Mouse (Mus musculus) inflammation-experienced regulatory T-cells, adult 6 months (primary cell): ENCODE data around the gene Gm21974. TPM values are rescaled to one million over a fixed set of nuclear protein-coding genes. Genes with fewer than 3 reads are reported as not detected.
"Not testable (repeated sequence)": the region's sequence is repeated elsewhere in the genome, so short reads cannot be mapped to it uniquely, and the experiment has no call there.

Source experiments
- ATAC-seq: one replicate; pipeline ENCODE4 v1.8.0; 2017
- polyA plus RNA-seq, 3 experiments: library from polyadenylated mRNA; unstranded; fragments of 100-300 nt; shearing (Covaris generic); gene quantifications; one replicate each; pipeline ENCODE4 v1.2.1; 2017

Gm21974 gene
- polyA plus RNA-seq, 3 experiments from 2014 or later, result not detected

DNA sequence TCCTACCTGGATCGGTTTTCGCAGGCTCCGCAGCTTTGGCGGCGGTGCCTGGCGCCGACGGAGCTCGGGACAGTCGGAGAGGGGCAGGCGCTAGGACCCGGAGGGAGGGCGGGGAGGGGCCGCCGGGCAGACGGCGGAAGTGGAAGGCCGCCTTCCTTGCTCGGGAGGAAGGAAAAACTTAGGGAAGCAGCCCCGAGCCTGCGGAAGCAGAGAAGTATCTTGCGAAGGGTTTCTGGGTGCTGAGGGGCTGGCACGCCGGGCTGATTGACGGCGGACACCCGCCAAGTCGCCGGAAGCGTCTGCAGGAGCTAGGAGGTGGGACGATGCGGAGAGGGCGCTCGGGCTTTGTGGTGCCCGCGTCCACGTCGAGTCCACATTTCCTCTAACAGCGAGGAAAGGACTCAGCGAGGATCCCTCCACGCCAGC, 19.2 kb downstream of the Gm21974 start, which contains the start of gene Zfp646:
Zfp646 (plus strand) TSS at position 181 of the 426 bp plus-strand sequence.
- ATAC-seq, result peak; percentile 44

DNA sequence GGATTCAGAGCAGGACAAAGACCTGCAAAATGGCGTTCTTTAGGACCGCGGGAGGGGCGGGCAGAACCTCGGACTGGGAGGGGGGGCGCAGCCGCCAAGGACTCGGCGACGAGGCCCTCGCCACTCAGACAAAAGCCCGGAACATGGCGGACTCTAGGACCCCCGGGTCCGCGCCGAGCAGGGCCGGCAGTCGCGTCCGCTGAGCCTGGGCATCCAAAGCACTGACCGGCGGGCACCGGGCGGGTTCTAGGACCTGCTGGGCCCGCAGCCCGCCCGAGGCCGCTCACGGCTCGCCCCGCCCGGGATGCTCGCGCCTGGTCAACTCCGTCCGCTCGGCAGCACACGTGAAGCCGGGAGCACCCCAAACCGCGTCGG, 19.6 kb downstream of the Gm21974 start:
- ATAC-seq, result peak; percentile 67

DNA sequence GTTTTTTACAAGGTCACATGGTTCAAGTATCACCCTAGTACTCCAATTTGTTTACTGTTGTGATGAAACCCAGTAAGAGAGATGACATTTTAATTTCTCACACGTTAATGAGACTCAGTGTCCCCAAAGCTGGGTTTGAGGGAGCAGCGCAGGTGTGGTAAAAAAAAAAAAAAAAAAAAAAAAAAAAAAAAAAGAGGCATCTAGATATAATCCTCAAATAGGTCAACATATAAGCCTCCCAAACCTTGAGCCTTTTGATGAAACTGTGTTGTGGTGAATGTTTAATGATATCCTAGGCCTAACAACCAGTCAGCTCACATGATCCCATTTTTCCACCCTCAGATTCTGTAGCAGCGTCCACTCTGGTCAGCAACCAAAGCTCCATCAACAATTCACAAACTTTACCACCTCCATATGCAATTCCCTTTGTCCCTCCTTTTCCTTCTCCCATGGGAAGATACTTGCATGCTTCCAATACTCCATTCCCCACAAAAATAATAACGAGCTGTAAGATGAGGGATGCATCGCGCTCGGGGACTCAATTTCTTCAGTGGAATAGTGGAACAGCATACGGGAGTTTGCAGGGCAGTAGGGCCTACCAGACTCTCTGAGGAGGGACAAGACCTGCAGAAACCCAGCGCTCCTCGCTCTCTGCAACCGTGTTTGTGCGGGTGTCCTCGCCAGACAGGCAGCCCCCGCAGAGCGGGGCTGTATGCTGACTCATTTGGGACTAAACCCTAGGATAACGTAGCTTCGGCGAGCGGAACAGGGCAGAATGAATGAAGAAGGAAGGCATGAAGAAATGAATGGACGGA, 20.2 kb downstream of the Gm21974 start:
- ATAC-seq, result peak; percentile 26

GRCm38 (mm10) chr7:127870136-127870821, 25.0 kb downstream of the Gm21974 start:
- no peak for ATAC-seq

DNA sequence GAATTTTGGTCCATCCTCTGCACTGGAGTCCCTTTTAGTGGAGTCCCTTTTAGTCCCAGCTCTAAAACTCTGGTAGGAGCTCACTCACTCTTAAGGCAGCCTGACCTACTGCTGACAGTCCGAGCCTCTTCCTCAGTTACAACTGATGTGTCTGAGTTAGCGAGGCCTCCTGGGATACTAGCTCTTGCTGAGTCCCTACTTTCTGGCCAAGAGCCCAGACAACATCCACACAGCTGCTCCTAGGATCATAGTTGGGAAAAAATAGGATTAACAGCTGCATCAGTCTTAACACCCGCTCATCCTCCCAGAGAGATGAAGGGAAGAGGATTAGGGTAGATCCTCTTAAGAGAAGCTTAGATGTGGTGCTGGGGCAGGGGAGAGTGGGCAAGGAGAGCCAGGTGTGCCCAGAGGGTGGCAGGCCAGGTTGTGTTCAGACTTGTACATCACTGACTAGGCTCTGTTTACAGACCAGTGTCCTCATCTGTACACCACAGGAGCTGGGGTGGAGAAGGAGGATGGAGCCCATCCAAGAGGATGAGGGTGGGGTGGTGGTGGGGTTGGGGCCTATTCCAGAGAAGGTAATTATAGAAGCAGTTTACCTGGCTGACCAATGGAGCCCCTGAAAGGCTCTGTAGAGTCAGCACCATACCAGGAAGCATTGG, 26.0 kb downstream of the Gm21974 start:
- ATAC-seq, result no peak

DNA sequence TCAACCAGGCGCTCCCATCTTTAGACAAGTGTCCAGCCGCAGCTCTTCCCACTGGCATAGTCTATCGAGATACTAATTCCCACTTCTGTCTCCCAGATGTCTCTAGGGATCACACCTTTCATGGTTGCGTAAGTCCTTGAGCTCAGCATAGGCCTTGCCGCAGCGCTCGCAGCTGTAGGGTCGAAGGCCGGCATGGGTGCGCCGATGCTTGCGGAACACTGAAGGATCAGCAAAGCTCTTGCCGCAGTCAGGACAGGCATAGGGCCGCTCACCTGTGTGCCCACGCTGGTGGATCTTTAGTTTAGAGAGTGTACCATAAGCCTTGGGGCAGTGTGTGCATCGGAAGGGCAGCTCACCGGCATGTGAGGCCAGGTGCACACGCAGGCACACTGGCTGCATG, 27.6 kb downstream of the Gm21974 start:
- no peak for ATAC-seq

- ATAC-seq, result no peak
Observed at GRCm38 (mm10) chr7:127866434-127866833, 28.8 kb downstream of the Gm21974 start.

DNA sequence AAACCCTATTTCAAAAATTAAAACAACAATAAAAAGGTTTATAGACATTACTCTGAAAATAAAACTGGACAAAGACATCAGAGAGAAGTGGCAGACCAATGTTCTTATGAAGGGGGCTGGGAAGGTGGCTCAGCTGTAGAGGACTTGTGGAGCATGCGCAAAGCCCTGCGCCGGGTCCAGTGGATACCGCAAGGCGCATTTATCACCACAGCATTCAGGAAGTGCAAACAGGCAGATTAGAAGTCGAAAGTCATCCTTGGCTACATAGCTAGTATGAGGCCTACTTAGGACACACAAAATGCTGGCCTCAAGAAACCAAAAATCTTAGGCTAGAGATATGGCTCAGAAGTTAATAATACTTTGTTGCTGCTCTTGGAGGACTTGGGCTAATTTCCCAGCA, 37.0 kb downstream of the Gm21974 start:
- no peak for ATAC-seq

GRCm38 (mm10) chr7:127850906-127851305, 44.3 kb downstream of the Gm21974 start:
- ATAC-seq, result no peak

DNA sequence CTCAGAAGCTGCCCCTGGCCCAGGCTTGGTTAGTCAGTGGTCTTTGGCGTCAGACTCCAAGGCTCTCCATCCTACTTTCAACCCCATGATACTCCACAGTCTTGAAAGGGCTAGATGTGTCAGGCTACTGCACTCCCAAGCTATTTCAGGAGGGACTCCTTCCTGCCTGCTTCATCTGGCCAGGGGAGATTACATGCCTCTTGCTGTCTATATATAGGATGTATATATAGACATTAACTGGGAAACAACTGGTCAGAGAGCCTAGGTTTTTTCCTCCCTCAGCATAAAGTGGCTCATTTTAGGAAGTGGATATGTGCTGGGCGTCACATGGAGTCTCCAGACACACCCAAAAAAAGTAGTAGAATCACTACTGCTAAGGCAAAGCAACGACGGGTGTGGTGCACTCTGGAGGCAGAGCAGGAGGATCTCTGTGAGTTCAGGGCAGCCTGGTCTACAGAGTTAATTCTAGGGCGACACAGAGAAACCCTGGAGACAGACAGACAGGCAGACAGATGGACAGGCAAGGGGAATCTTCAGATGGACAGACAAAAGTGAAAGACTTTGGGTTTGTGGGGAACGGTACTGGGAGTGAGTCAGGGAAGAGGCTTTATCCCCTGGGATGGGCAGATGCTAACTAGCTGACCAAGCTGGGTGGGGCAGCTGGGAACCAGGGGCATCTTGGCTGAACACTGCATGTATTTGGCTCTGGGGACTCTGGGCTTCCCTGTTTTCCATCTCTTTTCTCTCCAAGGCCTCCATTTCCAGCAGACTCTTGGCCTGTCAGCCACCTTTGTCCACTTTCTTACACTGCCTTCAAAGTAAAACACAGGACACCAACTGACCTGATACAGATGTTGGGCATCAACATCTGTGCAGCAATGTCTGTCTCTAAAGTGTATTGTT, 45.0 kb downstream of the Gm21974 start:
- no peak for ATAC-seq

- peak; percentile 63 for ATAC-seq
Observed at GRCm38 (mm10) chr7:127842001-127842718, 53.1 kb downstream of the Gm21974 start.

- peak; percentile 83 for ATAC-seq
Observed at GRCm38 (mm10) chr7:127841340-127842000, 53.8 kb downstream of the Gm21974 start.

DNA sequence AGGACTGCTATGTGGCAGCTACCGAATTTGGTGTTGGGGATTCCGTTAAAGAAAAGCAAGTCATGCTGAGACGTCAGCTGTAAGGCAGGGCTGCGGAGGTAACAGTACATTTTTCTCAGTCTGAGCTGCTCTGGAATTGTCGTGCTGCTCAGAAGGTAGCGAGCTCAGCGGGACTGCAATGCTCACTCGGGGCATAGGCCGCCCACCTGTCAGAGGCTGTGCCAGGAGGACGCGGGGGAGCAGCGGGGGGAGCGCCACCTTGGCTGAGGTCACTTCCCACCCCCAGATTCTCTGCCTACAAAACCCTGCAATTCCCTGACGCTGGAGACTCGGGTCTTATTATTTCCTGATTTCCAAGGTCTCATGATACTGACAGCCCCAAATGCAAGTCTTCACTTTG, 54.4 kb downstream of the Gm21974 start:
- peak; percentile 18 for ATAC-seq

DNA sequence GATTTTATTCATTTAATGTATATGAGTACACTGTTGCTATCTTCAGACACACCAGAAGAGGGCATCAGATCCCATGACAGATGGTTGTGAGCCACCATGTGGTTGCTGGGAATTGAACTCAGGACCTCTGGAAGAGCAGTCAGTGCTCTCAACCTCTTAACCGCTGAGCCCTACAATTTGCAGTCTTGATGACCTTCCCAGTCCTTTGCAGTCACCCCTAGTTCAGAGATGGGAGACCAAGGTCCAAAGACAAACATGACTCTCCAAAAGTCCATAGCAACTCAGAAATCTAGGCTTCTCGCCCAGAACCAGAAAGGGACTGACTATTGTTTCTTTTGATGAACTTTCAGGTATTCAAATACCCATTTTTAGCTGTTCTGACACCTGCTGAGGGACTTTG, 55.2 kb downstream of the Gm21974 start:
- not testable (repeated sequence) for ATAC-seq

GRCm38 (mm10) chr7:127837878-127838277, 57.4 kb downstream of the Gm21974 start:
- ATAC-seq, result not testable (repeated sequence)

GRCm38 (mm10) chr7:127837473-127837872, 57.8 kb downstream of the Gm21974 start:
- ATAC-seq, result no peak

Other genes with a start within 250 kb of the Gm21974 start
- 10 to 100 TPM in 1 of 3 experiments, 1 to 10 TPM in 2; 3.2 to 10.9 (median 4.9) TPM for gene Bcl7c, start 186.5 kb downstream of the Gm21974 start, polyA plus RNA-seq
- not detected for gene Ctf1, start 182.7 kb downstream of the Gm21974 start, polyA plus RNA-seq
- gene Ctf2, start 163.3 kb downstream of the Gm21974 start, polyA plus RNA-seq, result not detected
- under 1 TPM; 0.31 to 0.87 (median 0.84) TPM for gene Fbxl19, start 150.9 kb downstream of the Gm21974 start, polyA plus RNA-seq
- 10 to 100 TPM; 11.3 to 14.3 (median 14.2) TPM for gene Orai3, start 125.6 kb downstream of the Gm21974 start, polyA plus RNA-seq
- gene Setd1a, start 118.8 kb downstream of the Gm21974 start, polyA plus RNA-seq, result 1 to 10 TPM; 3.9 to 7.9 (median 6.8) TPM
- gene Gm49388, start 109.8 kb downstream of the Gm21974 start, polyA plus RNA-seq, result not detected
- gene Hsd3b7, start 94.8 kb downstream of the Gm21974 start, polyA plus RNA-seq, result 1 to 10 TPM; 3.6 to 5.5 (median 5.2) TPM
- 10 to 100 TPM; 38.1 to 69.3 (median 57.4) TPM for gene Stx4a, start 71.2 kb downstream of the Gm21974 start, polyA plus RNA-seq
- under 1 TPM in 1 of 3 experiments, not detected in 2; 0.09 TPM for gene Stx1b, start 70.9 kb downstream of the Gm21974 start, polyA plus RNA-seq
- 10 to 100 TPM; 17.4 to 29.8 (median 23.1) TPM for gene Zfp646, start 19.2 kb downstream of the Gm21974 start, polyA plus RNA-seq
- gene Zfp668, start 18.6 kb downstream of the Gm21974 start, polyA plus RNA-seq, result 10 to 100 TPM in 2 of 3 experiments, 1 to 10 TPM in 1; 8.6 to 11.1 (median 10.7) TPM
- gene Prss53, start 4.5 kb downstream of the Gm21974 start, polyA plus RNA-seq, result under 1 TPM in 2 of 3 experiments, not detected in 1; 0.54 TPM
- 10 to 100 TPM; 22.2 to 56.5 (median 56.1) TPM for gene Vkorc1, start 163 bp upstream of the Gm21974 start, polyA plus RNA-seq
- 10 to 100 TPM; 64.4 to 75.5 (median 66.0) TPM for gene Bckdk, start 8.6 kb upstream of the Gm21974 start, polyA plus RNA-seq
- 10 to 100 TPM; 18.5 to 41.8 (median 34.5) TPM for gene Kat8, start 17.1 kb upstream of the Gm21974 start, polyA plus RNA-seq
- gene Prss8, start 34.6 kb upstream of the Gm21974 start, polyA plus RNA-seq, result not detected
- gene Prss36, start 51.3 kb upstream of the Gm21974 start, polyA plus RNA-seq, result 1 to 10 TPM; 1.5 to 3.7 (median 3.0) TPM
- gene Fus, start 72.0 kb upstream of the Gm21974 start, polyA plus RNA-seq, result 10 to 100 TPM; 42.5 to 56.3 (median 52.6) TPM
- 100 to 1,000 TPM; 229 to 406 (median 231) TPM for gene Pycard, start 98.4 kb upstream of the Gm21974 start, polyA plus RNA-seq
- gene Trim72, start 108.5 kb upstream of the Gm21974 start, polyA plus RNA-seq, result not detected
- gene Itgam, start 167.2 kb upstream of the Gm21974 start, polyA plus RNA-seq, result 1 to 10 TPM in 2 of 3 experiments, under 1 TPM in 1; 0.09 to 1.2 (median 1.1) TPM
- gene Gm49368, start 167.2 kb upstream of the Gm21974 start, polyA plus RNA-seq, result under 1 TPM in 1 of 3 experiments, not detected in 2; 0.87 TPM
- 1 to 10 TPM in 1 of 3 experiments, not detected in 2; 1.1 TPM for gene Itgax, start 234.1 kb upstream of the Gm21974 start, polyA plus RNA-seq